Mouse (Mus musculus): Measurements from ENCODE around the gene Galp.
"Not testable (repeated sequence)": the region's sequence is repeated elsewhere in the genome, so short reads cannot be mapped to it uniquely, and the experiment has no call there.

The Galp gene

DNA sequence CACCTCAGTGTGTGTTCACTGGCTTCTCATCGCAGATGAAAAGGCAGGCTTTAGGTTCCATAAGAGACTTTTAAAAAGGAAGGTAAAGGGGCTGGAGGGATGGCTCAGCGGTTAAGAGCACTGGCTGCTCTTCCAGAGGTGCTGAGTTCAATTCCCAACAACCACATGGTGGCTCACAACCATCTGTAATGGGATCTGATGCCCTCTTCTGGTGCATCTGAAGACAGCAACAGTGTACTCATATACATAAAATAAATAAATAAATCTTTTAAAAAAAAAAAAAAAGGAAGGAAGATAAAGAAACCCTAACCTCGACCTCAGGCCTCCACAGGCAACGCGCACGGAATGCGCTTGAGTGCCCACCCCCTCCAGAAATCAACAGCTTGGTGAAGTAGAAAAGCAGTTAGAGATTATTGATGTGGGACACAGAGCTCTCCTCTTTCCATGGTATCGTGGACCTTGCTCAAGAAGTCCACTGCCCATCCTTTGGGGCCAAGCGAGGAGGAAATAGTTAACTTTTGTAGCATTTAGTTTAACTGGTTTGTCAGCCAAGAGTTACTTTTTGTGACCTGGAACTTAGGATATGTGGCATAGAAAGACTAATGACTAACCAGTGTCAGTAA lies 22.4 kb upstream of the Galp start:
- DNase-seq (ENCODE audit: low spot score in 2 of 2): not testable (repeated sequence)

DNA sequence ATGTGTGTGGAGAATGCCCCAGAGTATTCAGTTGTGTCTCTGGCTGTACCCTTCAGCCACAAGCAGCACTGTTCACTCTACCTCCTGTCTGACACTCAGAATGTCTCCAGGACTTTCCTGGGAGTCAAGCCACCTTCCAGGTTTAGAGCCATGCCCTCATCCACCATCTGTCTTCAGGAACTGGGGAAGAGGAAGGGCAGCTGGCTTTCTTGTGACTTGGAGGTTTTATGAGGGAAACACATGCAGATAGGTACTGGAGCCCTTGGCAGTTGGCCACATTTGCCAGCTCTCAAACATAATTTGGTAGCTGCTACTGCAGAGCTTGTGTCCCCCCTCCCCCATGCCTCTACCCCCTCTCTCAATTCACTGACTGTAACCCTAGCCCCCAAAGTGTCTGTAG lies 17.9 kb upstream of the Galp start:
- DNase-seq (ENCODE audit: low spot score in 2 of 2): no peak

DNA sequence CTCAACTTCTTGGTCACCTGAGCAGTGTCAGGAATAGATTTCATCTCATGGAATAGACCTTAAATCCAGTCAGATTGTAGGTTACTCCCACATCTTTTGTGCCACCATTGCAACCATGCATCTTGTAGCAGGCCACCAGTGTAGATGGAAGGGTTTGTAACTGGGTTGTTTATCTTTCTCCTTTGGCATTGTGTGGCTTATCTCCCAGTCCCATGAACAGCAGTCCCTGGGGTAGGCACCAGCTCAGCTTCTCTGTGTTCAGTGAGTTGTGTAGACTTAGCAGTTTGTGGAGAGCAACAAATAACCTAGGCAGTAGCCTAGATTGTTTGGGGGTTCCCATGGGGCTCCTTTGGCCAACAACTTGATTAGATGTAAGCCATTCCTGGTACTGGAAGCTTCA lies 14.0 kb upstream of the Galp start:
- no peak for DNase-seq (ENCODE audit: low spot score in 2 of 2)

DNA sequence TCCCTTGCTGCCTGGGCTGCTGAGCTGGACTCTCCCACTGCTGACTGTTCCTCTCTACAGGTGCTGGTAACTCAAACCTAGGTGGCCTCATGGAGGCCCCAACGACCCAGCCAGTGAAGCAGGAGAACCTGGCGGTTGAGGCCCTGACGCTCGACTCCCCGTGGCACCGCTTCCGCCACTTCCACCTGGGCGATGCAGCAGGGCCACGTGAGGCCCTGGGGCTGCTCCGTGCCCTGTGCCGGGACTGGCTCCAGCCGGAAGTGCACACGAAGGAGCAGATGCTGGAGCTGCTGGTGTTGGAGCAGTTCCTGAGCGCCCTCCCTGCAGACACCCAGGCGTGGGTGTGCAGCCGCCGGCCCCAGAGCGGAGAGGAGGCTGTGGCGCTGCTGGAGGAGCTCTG lies 13.1 kb upstream of the Galp start:
- no peak for DNase-seq (ENCODE audit: low spot score in 2 of 2)

DNA sequence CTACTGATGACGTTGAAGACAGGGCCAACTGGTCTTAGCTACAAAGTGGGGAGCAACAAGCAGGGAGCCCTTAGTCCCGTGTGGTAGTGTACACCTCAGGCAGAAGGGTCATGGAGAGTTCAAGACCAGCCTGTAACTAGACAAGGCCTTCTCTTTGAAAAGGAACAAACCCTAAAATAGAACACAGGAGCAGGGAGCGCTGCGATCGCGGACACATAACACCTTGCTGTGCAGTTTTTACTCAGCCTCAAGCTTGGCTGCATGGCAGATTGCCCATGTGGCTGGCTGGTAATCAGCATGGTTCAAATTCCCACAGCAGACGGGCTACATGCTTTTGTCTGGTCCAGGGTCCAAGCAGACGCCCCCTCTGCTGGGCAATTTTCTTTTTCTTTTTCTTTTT lies 12.4 kb upstream of the Galp start:
- DNase-seq (ENCODE audit: low spot score in 2 of 2): no peak

DNA sequence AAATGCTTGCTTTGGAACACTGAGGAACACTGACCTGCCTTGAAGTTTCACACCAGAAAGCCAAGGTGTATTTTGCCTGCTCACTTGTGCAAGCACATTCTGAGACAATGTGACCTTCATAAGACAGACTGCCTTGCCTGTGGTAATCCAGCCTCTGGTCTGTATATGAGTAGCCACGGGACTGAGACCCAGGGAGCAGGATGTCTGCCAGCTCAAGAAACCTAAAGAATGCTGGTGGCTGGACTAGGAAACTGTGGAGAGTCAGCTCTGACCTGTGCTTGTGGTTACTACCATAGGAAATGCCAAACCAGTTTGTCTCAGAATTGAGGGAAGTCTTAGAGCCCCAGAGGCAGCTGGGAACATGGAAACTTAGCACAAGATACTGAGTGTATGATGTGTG lies 11.5 kb upstream of the Galp start:
- no peak for DNase-seq (ENCODE audit: low spot score in 2 of 2)

DNA sequence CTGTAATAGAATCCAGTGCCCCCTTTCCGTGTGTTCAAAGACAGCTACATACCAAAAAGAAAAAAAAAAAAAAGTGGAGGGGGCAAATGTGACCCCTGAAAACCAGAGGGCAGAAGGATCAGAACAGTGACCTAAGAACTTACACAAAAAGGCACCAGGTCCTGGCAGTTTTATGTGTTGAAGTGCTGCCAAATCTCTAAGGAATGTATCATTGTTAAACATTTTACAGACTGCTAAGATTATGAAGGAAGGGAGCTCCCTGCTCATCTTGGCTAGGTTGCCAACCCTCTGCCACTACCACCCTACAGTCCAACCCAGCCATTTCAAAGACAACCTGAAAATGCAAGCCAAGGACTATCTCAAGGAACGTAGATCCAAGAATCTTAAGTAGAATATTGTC lies 10.7 kb upstream of the Galp start:
- no peak for DNase-seq (ENCODE audit: low spot score in 2 of 2)

DNA sequence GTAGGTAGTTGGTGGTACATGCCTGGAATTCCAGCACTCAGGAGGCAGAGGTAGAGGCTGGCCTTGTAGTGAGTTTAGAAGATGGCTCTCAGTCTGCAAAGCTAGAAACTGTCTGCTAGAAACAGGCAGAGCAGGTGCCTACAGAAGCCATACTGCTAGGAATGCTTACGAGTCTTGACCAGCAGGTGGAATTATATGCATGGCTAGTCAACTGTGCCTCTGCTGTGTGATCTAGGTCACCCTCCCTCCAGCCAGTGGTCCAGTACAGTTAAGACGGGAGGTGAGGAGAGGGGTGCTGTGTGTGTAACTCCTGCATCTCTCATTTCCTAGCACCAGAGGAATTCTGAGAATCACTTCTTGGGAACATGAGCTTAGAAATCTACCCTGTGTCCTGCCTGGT lies 10.1 kb upstream of the Galp start:
- no peak for DNase-seq (ENCODE audit: low spot score in 2 of 2)

DNA sequence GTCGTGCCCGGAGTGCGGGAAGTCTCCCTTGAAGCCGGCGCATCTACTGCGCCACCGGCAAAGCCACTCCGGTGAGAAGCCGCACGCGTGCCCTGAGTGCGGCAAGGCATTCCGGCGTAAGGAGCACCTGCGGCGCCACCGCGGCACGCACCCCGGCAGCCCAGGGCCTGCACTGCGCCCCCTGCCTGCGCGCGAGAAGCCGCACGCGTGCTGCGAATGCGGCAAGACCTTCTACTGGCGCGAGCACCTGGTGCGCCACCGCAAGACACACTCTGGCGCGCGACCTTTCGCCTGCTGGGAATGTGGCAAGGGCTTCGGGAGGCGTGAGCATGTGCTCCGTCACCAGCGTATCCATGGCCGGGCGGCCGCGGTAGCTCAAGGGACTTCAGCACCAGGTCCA lies 7.3 kb upstream of the Galp start:
- no peak for DNase-seq (ENCODE audit: low spot score in 2 of 2)

DNA sequence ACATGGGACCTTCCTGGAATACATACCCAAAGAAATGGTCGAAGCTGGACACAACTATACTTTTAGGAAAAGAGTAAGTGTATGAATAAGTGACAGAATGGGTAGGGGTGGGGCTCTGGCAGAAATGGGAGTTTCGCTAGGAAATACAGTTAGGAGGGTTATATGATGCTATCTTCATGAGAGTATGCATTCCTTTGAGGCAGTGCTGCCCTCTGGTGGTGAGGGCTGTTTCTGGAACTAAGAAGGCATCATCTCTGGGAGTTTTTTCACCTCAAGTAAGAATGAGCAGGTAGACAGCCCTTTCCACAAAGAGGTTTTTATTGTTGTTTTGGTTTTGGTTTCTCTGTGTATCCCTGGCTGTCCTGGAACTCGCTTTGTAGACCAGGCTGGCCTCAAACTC lies 5.5 kb upstream of the Galp start:
- DNase-seq (ENCODE audit: low spot score in 2 of 2): peak; percentile 36 to 75

DNA sequence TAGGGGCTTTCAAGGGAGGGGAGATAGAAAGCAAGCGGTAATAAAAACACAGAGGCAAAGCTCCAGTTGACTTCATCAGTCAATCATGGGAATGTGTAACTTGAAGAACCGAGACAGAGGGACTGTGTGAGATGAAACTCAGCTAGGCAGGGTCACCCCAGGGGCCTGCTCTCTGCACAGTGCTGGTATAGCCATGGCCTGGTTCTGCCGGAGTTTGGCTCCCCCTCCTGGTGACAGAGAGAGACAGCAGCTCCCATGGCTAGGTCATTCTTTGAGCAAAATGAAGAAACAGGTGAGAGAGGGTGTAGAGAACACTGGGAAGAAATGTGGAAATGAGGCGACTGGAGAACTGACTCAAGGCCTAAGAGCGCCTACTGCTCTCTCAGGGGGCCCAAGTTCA lies 2.8 kb upstream of the Galp start:
- DNase-seq (ENCODE audit: low spot score in 2 of 2): peak in 1 of 2 experiments; percentile 41

DNA sequence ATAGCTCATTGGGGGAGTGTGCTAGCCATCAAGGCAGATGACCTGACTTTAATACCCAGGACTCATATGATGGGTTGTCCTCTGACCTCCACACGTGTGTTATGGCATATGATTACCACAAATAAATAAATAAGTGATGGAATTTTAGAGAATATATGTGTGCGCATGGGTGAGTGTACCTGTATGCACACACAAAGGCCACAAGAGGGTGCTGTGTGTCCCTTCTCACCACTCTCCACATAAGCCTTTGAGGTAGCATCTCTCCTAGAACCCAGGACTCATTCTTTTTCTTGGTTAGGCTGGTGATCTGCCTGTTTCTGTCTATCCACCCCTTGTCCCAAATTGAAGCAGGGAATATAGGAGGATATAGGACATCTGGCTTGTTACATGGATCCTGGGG lies 1.1 kb upstream of the Galp start:
- no peak for DNase-seq (ENCODE audit: low spot score in 2 of 2)

DNA sequence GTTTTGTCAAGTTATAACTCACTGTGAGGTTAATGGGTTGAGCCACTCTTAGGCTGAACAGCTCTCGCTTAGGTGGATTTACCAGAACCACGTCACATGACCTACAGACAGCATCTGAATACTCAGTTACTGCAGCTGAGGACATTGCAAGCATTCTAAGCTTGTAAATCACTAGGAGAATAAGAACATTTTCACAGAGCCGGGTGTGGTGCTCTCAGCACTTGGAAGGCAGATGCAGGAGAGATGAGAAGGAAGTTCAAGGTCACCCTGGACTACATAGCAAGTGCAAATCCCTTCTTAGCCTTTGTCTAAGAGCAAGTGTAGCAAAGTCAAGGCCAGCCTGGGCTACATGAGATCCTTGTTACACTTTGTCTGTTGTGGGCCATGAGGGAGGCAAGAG lies 7.3 kb downstream of the Galp start:
- no peak for DNase-seq (ENCODE audit: low spot score in 2 of 2)

DNA sequence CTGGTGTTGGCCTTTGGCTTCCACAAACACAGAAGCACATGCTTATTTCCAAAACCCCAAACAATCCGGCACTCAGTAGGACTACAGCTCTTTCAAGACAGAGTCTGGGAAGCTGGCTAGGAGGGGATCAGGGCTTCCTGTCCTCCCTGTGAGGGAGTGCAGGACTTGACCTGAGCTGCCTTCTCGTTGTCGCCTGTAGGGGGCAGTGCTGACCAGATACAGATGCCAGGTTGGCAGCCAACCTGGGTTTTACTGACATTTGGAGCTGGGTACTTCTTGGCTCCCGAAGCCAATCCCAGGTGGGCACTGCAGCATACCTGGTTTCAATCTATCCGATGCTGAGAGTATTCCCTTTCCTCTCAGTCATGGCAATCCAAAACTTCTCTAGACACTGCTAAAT lies 16.3 kb downstream of the Galp start:
- no peak for DNase-seq (ENCODE audit: low spot score in 2 of 2)

DNA sequence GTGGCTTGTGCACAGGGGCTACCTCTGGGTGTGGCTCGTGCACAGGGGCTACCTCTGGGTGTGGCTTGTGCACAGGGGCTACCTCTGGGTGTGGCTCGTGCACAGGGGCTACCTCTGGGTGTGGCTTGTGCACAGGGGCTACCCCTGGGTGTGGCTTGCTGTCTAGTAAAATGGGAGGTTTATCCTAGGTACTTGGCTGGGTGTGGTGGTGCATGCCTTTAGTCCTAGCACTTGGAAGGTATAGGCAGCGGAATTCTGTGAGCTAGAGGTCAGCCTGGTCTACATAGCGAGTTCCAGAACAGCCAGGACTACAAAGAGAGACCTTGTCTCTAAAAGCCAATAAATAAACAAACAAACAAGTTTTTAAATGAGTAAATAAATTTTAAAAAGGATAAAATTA lies 17.8 kb downstream of the Galp start:
- DNase-seq (ENCODE audit: low spot score in 2 of 2): not testable (repeated sequence)

DNA sequence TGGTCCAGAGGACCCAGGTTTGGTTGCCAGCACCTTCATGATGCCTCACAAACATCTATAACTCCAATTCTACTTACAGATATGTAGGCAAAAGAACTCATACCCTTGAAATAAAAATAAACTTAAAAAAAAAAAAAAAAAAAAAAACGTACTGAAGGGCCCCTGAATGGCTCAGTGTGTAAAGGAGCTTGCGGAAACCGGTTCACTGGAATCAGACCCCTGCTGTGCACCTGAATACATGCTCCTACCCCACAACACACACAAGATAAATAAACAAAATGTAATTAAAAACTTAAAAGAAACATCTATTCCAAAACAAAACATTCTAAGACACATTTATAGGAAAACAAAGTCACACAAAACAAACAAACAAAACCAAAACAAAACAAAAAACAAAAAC lies 23.3 kb downstream of the Galp start:
- DNase-seq (ENCODE audit: low spot score in 2 of 2): no peak

DNA sequence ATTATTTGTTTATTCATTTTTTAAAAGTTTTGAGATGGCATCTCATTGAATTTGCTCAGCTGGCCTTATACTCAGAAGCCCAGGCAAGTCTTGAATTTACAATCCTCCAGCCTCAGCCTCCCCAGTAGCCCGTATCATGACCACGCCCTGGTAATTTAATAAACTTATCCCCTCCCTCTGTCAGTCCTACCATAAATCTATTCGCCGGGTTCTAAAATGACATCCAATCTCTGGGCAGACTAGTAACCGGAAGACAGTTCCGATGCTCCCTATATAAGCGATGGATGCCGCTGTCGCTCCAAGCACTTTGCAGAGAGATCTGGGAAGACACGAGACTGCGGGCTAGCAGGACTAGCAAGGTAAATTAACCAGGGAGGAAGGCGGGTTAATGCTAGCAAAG lies 25.1 kb downstream of the Galp start, which contains the start of gene Zscan5b:
Gene Zscan5b, plus strand, starts transcription at position 301 of the 400 bp plus-strand sequence.
- DNase-seq (ENCODE audit: low spot score in 2 of 2): no peak

DNA sequence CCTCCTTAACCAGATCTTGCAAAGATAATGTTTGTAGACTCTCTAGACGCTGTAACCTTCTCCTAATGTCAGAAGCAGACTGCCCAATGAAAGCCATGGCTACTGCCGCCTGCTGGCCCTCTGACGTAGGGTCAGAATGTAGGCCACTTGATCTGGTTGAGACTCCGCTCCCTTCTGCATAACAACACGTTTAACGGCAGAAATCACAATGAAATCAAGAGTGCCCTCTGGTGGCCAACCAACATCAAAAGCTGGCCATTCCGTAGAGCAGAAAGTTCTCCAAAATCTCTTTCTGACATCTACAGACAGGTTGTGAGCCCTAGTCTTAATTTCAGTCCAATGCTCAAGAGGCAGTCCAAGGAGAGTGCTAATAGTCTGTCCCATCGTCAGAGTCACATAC lies 31.6 kb downstream of the Galp start:
- DNase-seq (ENCODE audit: low spot score in 2 of 2): not testable (repeated sequence)

DNA sequence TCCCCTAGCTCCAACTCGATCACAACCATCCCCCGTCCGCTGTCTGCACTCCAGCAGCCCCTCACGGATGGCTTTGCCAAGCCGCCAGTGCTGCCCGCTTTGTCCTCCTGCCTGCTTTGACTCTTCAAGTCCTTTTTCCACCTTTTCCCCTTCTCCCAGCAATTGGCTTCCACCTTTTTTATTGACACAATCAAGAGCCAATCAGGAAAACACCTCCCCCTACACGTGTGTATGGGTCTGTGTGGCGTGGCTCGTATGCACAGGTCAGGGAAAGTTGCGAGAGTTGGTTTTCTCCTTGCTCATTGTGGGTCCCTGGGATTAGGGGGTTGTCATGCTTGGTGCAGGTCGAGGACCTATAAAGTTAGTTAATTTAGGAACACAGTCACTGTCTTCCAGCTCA lies 42.9 kb downstream of the Galp start:
- DNase-seq (ENCODE audit: low spot score in 2 of 2): no peak

DNA sequence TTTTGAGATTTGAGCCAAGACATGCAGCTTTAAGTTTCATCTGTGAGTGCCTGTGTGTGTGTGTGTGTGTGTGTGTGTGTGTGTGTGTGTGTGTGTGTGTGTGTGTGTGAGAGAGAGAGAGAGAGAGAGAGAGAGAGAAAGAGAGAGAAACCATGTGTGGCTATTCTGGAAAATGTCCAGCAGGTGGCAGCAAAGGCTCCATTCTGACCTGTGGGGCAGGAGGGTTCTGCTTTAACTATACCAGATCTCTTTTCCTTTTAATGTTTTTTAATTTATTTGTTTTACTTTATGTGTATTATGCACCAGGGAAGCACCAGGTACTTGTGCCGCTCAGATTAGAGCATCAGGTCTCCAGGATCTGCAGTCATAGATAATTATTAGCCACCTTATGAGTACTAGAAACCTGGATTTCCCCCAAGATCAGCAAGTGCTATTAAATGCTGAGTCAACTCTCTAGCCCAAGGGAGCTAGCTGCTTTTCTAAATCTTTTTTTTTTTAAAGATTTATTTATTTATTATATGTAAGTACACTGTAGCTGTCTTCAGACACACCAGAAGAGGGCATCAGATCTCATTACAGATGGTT lies 44.0 kb downstream of the Galp start:
- not testable (repeated sequence) for DNase-seq (ENCODE audit: low spot score in 2 of 2)

DNA sequence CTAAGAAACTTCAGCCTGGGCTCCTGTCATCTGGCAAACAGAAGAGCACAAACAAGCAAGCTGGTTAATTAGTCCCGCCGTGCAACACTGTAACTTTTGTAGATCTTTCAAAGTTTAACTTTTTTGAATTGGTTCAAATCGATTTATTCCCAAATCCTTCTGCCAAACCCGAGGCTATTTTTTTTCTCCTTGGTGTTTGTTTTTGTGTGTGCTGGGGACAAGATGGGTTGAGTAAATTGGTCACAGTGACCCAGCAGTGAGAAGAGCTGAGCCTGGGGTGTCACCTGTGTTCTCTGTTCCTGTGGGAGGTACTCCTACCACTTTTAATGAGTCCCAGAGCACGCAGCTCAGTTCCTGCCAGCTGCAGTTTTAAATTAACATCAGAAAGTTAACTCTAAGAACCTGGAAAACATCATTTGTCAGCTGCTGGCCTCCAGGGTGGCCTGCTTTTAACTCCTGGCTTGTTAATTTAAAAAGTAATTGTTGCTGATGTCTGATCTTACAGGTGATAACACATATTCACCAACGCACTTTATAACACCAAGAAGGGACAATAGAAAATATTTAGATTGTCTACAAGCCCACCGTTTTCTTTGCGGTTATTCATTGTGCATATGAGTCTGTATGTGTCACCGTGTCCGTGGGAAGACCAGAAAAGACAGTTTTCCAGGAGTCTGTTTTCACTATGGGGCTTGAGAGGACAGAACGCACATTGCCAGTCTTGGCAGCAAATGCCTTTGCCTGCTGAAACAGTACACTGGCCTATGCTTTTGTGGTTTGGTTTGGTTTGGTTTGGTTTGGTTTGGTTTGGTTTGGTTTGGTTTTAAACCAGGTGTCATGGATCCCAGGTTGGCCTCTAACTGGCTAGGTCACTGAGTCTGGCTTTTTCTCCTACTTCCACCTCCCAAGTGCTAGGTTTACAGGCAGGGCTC lies 47.7 kb downstream of the Galp start:
- DNase-seq (ENCODE audit: low spot score in 2 of 2): no peak

DNA sequence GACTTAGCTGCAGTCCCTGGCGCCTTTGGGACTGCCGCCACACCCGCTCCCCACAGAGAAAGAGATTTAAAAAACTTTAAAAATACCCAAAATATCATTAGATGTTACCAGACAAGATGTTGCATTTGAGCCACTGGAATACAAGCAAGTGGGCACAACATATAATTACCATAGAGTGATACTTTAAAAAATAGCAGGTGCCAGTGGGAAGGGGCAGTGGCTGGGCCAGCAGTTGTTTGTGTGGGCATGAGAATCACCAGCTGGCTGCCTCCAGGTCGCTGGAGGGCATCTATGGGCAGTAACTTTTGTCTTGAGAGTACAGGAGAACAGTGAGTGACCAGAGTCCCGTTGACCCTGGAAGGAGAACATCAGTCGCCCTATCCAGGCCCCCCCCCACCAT lies 55.5 kb downstream of the Galp start, which contains the start of gene Epp13:
Gene Epp13, plus strand, starts transcription at position 301 of the 400 bp plus-strand sequence.
- no peak for DNase-seq (ENCODE audit: low spot score in 2 of 2)

DNA sequence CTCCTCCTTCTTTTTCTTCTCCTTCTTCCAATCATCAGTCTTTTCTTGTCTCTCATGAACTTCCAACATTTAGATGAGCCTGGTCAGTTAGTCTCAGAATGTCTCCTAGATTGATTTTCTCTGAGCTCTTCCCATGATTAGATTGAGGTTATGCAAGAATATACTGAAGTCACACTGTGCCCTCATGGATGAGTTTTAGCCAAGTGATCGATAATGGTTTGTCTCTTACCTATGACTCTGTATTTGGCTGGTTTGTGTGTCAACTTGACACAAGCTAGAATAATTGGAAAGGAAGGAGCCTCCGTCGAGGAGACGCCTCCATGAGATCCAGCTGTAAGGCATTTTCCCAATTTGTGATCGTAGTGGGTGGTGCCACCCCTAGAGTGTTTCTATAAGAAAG lies 57.6 kb downstream of the Galp start:
- DNase-seq (ENCODE audit: low spot score in 2 of 2): no peak
